Mouse (Mus musculus): ENCODE data around the gene Bri3bp. TPM values are rescaled to one million over a fixed set of nuclear protein-coding genes. Genes with fewer than 3 reads are reported as not detected.

Bri3bp gene
- polyA plus RNA-seq (2012; rRNA removed), result 13.0 and 17.6 TPM in 2 replicates

GRCm38 (mm10) chr5:125441234-125442114 lies at the start of gene Bri3bp:
Bri3bp (plus strand) TSS chr5:125441568.

GRCm38 (mm10) chr5:125433793-125434337 lies 7.5 kb upstream of the Bri3bp start, which contains the start of gene Dhx37:
Dhx37 (minus strand) TSS chr5:125434121.

DNA sequence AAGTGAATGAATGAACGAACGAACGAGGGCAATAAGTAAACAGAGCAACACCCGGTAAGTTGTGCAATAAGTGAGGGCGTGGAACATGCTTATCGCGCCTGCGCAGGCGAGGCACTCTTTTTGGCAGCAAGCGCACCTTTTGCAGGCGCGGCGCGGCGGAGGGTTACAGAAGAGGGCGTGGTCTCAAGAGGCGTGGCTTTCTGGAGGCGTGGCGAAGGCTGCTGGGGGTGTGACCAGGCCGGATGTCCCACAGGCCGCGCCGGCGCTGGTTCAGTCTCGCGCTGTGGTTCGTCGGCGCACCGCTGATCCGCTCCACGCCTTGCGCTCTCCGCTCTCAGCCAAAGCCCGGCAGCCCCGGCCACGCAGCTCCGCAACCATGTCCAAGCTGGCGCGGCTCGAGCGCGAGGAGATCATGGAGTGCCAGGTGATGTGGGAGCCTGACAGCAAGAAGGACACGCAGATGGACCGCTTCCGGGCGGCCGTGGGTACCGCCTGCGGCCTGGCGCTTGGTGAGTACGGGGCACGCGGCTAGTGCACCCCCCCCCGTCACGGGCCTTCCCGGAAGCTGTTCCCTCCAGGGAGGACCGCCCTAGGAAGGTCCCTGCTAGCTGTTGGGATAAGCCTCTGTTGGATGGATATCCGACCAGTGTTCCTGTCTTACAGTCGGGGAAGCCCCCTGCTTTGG lies 34.4 kb downstream of the Bri3bp start, which contains the start of gene Aacs:
Aacs (plus strand) TSS at position 214 of the 685 bp plus-strand sequence.

Other genes starting within 250 kb of the Bri3bp start
- gene Scarb1, start 100.5 kb upstream of the Bri3bp start, polyA plus RNA-seq (2012; rRNA removed), result 23.5 and 34.3 TPM in 2 replicates
- 0.20 and 0.23 TPM in 2 replicates for gene Gm10382, start 52.2 kb upstream of the Bri3bp start, polyA plus RNA-seq (2012; rRNA removed)
- 290 and 475 TPM in 2 replicates for gene Ubc, start 51.4 kb upstream of the Bri3bp start, polyA plus RNA-seq (2012; rRNA removed)
- 17.8 and 23.0 TPM in 2 replicates for gene Dhx37, start 7.4 kb upstream of the Bri3bp start, polyA plus RNA-seq (2012; rRNA removed)
- gene Aacs, start 34.2 kb downstream of the Bri3bp start, polyA plus RNA-seq (2012; rRNA removed), result 36.8 and 42.0 TPM in 2 replicates
- 0.52 and 0.70 TPM in 2 replicates for gene Tmem132b, start 90.2 kb downstream of the Bri3bp start, polyA plus RNA-seq (2012; rRNA removed)